Mouse (Mus musculus): ENCODE data around the gene Gmppb. TPM values are rescaled to one million over a fixed set of nuclear protein-coding genes. Genes with fewer than 3 reads are reported as not detected.

The Gmppb gene
- polyA plus RNA-seq, 1 experiment from 2014 or later: 25.6 TPM

Small RNA genes lying within 50 kb of the gene (microRNA-seq; reads per million reads assigned to microRNA genes)
- not detected for gene Mir7088

Other genes with a start within 250 kb of the Gmppb start
- 70.0 and 70.2 TPM in 2 replicates for gene Rbm6, start 176.0 kb upstream of the Gmppb start, polyA plus RNA-seq (2015; fragmentation: Nextera tagmentation; extraction: Ambion mirVana)
- 12.5 and 13.8 TPM in 2 replicates for gene Mon1a, start 161.1 kb upstream of the Gmppb start, polyA plus RNA-seq (2015; fragmentation: Nextera tagmentation; extraction: Ambion mirVana)
- gene Mst1r, start 142.4 kb upstream of the Gmppb start, polyA plus RNA-seq (2015; fragmentation: Nextera tagmentation; extraction: Ambion mirVana): 3.5 and 6.0 TPM in 2 replicates
- not detected in 2 replicates for gene Actl11, start 120.8 kb upstream of the Gmppb start, polyA plus RNA-seq (2015; fragmentation: Nextera tagmentation; extraction: Ambion mirVana)
- gene Camkv, start 113.6 kb upstream of the Gmppb start, polyA plus RNA-seq (2015; fragmentation: Nextera tagmentation; extraction: Ambion mirVana): 2.0 and 2.5 TPM in 2 replicates
- 24.0 and 24.3 TPM in 2 replicates for gene Traip, start 99.1 kb upstream of the Gmppb start, polyA plus RNA-seq (2015; fragmentation: Nextera tagmentation; extraction: Ambion mirVana)
- 20.6 and 24.2 TPM in 2 replicates for gene Uba7, start 73.7 kb upstream of the Gmppb start, polyA plus RNA-seq (2015; fragmentation: Nextera tagmentation; extraction: Ambion mirVana)
- 3.4 and 4.8 TPM in 2 replicates for gene Gm20661, start 66.2 kb upstream of the Gmppb start, polyA plus RNA-seq (2015; fragmentation: Nextera tagmentation; extraction: Ambion mirVana)
- 64.3 and 71.1 TPM in 2 replicates for gene Inka1, start 63.4 kb upstream of the Gmppb start, polyA plus RNA-seq (2015; fragmentation: Nextera tagmentation; extraction: Ambion mirVana)
- gene Cdhr4, start 56.7 kb upstream of the Gmppb start, polyA plus RNA-seq (2015; fragmentation: Nextera tagmentation; extraction: Ambion mirVana): 7.7 and 9.4 TPM in 2 replicates
- 0.36 and 0.75 TPM in 2 replicates for gene Gm20662, start 52.9 kb upstream of the Gmppb start, polyA plus RNA-seq (2015; fragmentation: Nextera tagmentation; extraction: Ambion mirVana)
- gene Ip6k1, start 46.7 kb upstream of the Gmppb start, polyA plus RNA-seq (2015; fragmentation: Nextera tagmentation; extraction: Ambion mirVana): 55.3 and 57.5 TPM in 2 replicates
- gene Amigo3, start 3.9 kb downstream of the Gmppb start, polyA plus RNA-seq (2015; fragmentation: Nextera tagmentation; extraction: Ambion mirVana): 2.5 and 3.0 TPM in 2 replicates
- gene Mst1, start 31.2 kb downstream of the Gmppb start, polyA plus RNA-seq (2015; fragmentation: Nextera tagmentation; extraction: Ambion mirVana): 0.41 and 1.2 TPM in 2 replicates
- 24.9 and 27.1 TPM in 2 replicates for gene Rnf123, start 34.1 kb downstream of the Gmppb start, polyA plus RNA-seq (2015; fragmentation: Nextera tagmentation; extraction: Ambion mirVana)
- 53.1 and 59.9 TPM in 2 replicates for gene Apeh, start 45.4 kb downstream of the Gmppb start, polyA plus RNA-seq (2015; fragmentation: Nextera tagmentation; extraction: Ambion mirVana)
- 0.26 and 0.30 TPM in 2 replicates for gene Bsn, start 141.1 kb downstream of the Gmppb start, polyA plus RNA-seq (2015; fragmentation: Nextera tagmentation; extraction: Ambion mirVana)
- gene Dag1, start 214.7 kb downstream of the Gmppb start, polyA plus RNA-seq (2015; fragmentation: Nextera tagmentation; extraction: Ambion mirVana): 124 and 141 TPM in 2 replicates
- gene Nicn1, start 241.2 kb downstream of the Gmppb start, polyA plus RNA-seq (2015; fragmentation: Nextera tagmentation; extraction: Ambion mirVana): 36.8 and 41.6 TPM in 2 replicates
- 19.1 and 21.9 TPM in 2 replicates for gene Amt, start 247.6 kb downstream of the Gmppb start, polyA plus RNA-seq (2015; fragmentation: Nextera tagmentation; extraction: Ambion mirVana)